Mouse (Mus musculus): ENCODE data around the gene Sdf2. TPM values are rescaled to one million over a fixed set of nuclear protein-coding genes. Genes with fewer than 3 reads are reported as not detected.

The Sdf2 gene
- polyA plus RNA-seq, 1 experiment from 2014 or later, result 109 TPM

DNA sequence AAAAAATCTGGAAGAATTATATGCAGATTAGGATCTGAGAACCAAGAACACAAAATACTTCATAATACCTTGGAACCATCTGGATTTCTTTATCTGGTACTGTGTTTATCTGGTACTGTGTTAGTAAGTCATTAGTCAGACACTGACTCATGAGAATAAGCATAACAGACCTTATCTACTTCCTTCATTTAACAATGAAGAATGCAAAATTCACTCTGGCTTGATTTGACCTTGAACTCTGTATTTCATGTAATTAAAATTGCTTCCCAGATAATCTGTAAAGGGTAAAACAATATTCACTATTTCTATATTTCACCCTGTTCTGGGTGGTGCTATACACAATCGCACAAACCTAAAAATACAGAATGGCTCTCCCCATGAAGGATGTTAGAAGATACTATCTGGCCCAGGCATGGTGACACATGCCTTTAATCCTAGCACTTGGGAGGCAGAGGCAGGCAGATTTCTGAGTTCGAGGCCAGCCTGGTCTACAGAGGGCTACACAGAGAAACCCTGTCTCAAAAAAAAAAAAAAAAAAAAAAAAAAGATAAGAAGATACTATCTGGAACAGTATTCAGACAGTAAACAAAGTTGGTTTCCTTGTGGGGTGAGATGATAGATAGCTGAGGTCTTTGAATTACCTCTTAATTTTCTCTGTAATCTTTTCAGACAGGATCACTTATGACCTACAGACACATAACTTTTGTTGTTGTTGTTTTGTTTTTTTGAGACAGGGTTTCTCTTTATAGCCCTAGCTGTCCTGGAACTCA lies 15.1 kb downstream of the Sdf2 start:
- Histone ChIP-seq H3K9ac (replicated peaks; ENCODE audit: low read depth) (no peak overlapping the region), H3K4me3 (ENCODE audit: low read depth, low read length) (peak overlapping the region; percentile 89; the same call in 1 of the 2 replicates), H3K36me3 (ENCODE audit: insufficient read depth, low read length) (peaks cover 15% of the 10 kb centered on the region; the same call in 1 of the 2 replicates), H3K27ac (ENCODE audit: low read length) (no peak overlapping the region), H3K9me3 (ENCODE audit: low read length) (no peaks in the 10 kb centered on the region), H3K4me2 (replicated peaks; ENCODE audit: low read depth, low read length) (0 out of 2 replicates have a peak overlapping the region, but pooled peaks have one; percentile 30), H3K27me3 (replicated peaks; ENCODE audit: insufficient read depth, low read length) (no peaks in the 10 kb centered on the region), H3K4me1 (ENCODE audit: insufficient read depth, low read depth, low read length) (no peaks in the 10 kb centered on the region)
- DNase-seq (ENCODE audit: low spot score) (peak; percentile 40), ATAC-seq (no peak)
- 79% methylated on average over 2 of the region's 2 CpGs for WGBS
- no peak for TF ChIP-seq CTCF (IDR thresholded peaks at IDR 0.05)
- TF ChIP-seq EP300 (IDR thresholded peaks at IDR 0.05), result no peak

DNA sequence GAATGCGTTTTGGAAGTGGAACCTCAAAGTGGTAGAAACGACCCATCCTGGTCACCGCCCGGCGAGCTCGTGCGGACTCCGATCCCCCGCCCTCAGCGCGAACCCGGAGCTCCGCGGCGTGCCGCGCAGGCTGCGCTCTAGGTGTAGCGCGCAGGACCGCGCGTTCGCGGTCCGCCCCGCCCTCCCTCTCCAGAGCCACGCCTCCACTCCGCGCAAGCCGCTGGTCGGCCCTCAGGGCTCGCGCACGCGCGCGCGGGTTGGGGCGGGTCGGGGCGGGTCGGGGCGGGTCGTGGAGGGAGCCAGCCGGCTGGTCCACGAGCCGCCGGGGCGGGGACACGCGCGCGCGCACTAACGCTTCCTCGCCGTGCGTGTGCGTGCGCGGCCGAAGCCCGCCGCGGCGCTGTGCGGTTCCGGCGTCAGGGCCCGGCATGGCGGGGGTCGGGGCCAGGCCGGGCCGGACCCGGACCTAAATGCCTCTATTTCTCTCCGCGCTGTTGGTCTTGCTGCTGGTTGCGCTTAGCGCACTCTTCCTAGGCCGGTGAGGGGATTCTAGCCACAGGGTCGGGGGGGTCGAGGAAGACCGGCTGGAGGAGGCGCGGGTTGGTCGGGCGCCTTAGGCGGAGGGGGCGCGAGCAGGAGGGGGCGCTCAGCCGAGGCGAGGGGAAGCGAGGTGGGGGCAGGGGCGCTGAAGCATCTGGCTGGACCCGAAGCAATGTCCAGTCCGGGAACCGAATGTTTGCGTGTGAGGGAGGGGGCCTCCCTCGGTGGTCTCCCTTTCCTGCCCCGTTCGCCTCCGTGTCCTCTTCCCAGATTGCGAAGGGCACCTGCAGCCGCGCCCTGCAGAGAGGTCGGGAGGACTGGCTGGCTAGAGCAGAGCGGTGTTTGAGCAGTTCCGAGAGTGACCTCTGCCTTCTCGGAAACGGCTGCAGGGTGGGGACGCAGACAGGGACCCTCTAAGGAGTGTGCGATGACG lies 16.1 kb downstream of the Sdf2 start, which contains the start of gene 2610507B11Rik:
TSS of gene 2610507B11Rik (plus strand) at position 373 of the 973 bp plus-strand sequence.
- Histone ChIP-seq H3K4me1 (ENCODE audit: insufficient read depth, low read depth, low read length) (no peaks in the 10 kb centered on the region), H3K36me3 (ENCODE audit: insufficient read depth, low read length) (peaks cover 21% of the 10 kb centered on the region; the same call in 1 of the 2 replicates), H3K27ac (ENCODE audit: low read length) (peak within 1 kb of the TSS; percentile 88), H3K9ac (replicated peaks; ENCODE audit: low read depth) (peak within 1 kb of the TSS; percentile 79), H3K27me3 (replicated peaks; ENCODE audit: insufficient read depth, low read length) (no peaks in the 10 kb centered on the region), H3K4me2 (replicated peaks; ENCODE audit: low read depth, low read length) (peak within 1 kb of the TSS; percentile 84), H3K4me3 (ENCODE audit: low read depth, low read length) (peak within 1 kb of the TSS; percentile 89), H3K9me3 (ENCODE audit: low read length) (no peaks in the 10 kb centered on the region)
- ATAC-seq, result peak; percentile 96
- DNase-seq (ENCODE audit: low spot score), result peak; percentile 96
- TF ChIP-seq EP300 (IDR thresholded peaks at IDR 0.05), result no peak
- TF ChIP-seq CTCF (IDR thresholded peaks at IDR 0.05), result peak; percentile 26
- under 1% methylated on average over 65 of the region's 115 CpGs for WGBS

DNA sequence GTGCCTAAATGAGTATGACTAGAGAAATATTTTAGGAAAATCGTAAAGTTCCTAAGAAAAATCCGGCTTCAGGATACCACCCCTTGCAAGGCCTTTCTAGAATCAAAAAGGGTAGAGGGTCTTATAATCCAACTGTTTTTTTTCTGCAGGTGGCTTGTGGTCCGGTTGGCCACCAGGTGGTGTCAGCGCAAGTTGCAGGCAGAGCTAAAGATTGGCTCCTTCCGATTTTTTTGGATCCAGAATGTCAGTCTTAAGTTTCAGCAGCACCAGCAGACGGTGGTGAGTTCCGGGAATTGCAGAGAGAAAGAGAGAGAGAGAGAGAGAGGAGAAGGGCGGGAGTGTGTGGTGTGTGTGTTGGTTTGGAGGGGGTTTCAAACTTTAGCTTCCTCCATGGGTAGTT lies 17.0 kb downstream of the Sdf2 start:
- Histone ChIP-seq H3K9ac (replicated peaks; ENCODE audit: low read depth) (no peak overlapping the region; the same call in 1 of the 2 replicates), H3K9me3 (ENCODE audit: low read length) (no peaks in the 10 kb centered on the region), H3K4me1 (ENCODE audit: insufficient read depth, low read depth, low read length) (no peaks in the 10 kb centered on the region), H3K27me3 (replicated peaks; ENCODE audit: insufficient read depth, low read length) (no peaks in the 10 kb centered on the region), H3K4me3 (ENCODE audit: low read depth, low read length) (peak overlapping the region; percentile 89), H3K4me2 (replicated peaks; ENCODE audit: low read depth, low read length) (peak overlapping the region; percentile 84), H3K36me3 (ENCODE audit: insufficient read depth, low read length) (peaks cover 29% of the 10 kb centered on the region; the same call in 1 of the 2 replicates), H3K27ac (ENCODE audit: low read length) (no peak overlapping the region; the same call in 1 of the 2 replicates)
- DNase-seq (ENCODE audit: low spot score), result peak; percentile 91
- TF ChIP-seq CTCF (IDR thresholded peaks at IDR 0.05), result peak; percentile 78
- TF ChIP-seq EP300 (IDR thresholded peaks at IDR 0.05), result no peak
- no peak for ATAC-seq
- 5% methylated on average over 8 of the region's 8 CpGs for WGBS

DNA sequence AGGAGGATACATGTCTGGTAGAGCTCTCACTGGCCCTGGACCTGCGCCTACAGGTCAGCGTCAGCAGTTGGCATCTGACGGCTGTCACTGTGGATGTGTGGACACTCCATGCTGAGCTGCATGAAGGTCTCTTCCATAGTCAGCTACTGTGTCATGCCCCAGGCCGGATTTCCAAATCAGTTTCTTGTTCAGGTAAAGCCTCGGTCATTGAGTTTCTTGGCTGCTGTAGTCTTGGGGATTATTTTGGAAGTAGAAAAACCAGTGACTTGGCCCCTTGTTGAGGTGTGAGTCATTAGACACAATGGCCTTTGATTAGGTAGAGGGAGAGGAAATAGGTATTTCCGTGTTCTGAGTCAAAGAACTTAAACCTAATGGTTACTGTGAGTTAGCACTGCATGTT lies 20.0 kb downstream of the Sdf2 start:
- no peaks in the 10 kb centered on the region for H3K9me3 ChIP-seq (ENCODE audit: low read length)
- DNase-seq (ENCODE audit: low spot score), result no peak
- WGBS, result 88% methylated on average over 6 of the region's 6 CpGs
- no peak overlapping the region for H3K9ac ChIP-seq (replicated peaks; ENCODE audit: low read depth)
- H3K4me2 ChIP-seq (replicated peaks; ENCODE audit: low read depth, low read length), result no peak overlapping the region
- peaks cover 47% of the 10 kb centered on the region; the same call in 1 of the 2 replicates for H3K36me3 ChIP-seq (ENCODE audit: insufficient read depth, low read length)
- no peaks in the 10 kb centered on the region for H3K4me1 ChIP-seq (ENCODE audit: insufficient read depth, low read depth, low read length)
- TF ChIP-seq CTCF (IDR thresholded peaks at IDR 0.05) (no peak), EP300 (IDR thresholded peaks at IDR 0.05) (no peak)
- ATAC-seq, result no peak
- H3K27ac ChIP-seq (ENCODE audit: low read length), result no peak overlapping the region
- no peaks in the 10 kb centered on the region for H3K27me3 ChIP-seq (replicated peaks; ENCODE audit: insufficient read depth, low read length)
- H3K4me3 ChIP-seq (ENCODE audit: low read depth, low read length), result no peak overlapping the region

DNA sequence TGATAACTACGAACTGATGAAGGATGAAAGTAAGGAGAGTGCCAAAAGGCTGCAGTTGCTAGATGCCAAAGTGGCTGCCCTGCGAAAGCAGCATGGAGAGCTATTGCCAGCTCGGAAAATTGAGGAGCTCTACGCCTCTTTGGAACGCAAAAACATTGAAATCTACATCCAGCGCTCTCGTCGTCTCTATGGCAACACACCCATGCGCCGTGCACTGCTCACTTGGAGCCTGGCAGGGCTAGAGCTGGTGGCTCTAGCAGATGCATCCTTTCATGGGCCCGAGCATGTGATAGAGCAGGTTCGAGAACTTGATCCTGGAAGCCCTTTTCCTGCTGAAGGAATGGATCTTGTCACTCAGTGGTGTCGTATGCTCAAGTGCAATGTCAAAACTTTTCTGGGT lies 26.4 kb downstream of the Sdf2 start:
- no peaks in the 10 kb centered on the region for H3K27me3 ChIP-seq (replicated peaks; ENCODE audit: insufficient read depth, low read length)
- WGBS, result 85% methylated on average over 13 of the region's 13 CpGs
- no peak overlapping the region for H3K4me2 ChIP-seq (replicated peaks; ENCODE audit: low read depth, low read length)
- no peaks in the 10 kb centered on the region for H3K4me1 ChIP-seq (ENCODE audit: insufficient read depth, low read depth, low read length)
- no peak overlapping the region for H3K9ac ChIP-seq (replicated peaks; ENCODE audit: low read depth)
- no peaks in the 10 kb centered on the region for H3K9me3 ChIP-seq (ENCODE audit: low read length)
- H3K27ac ChIP-seq (ENCODE audit: low read length), result no peak overlapping the region
- DNase-seq (ENCODE audit: low spot score), result no peak
- TF ChIP-seq CTCF (IDR thresholded peaks at IDR 0.05), result no peak
- no peak for ATAC-seq
- H3K36me3 ChIP-seq (ENCODE audit: insufficient read depth, low read length), result peaks cover 56% of the 10 kb centered on the region
- H3K4me3 ChIP-seq (ENCODE audit: low read depth, low read length), result no peak overlapping the region

DNA sequence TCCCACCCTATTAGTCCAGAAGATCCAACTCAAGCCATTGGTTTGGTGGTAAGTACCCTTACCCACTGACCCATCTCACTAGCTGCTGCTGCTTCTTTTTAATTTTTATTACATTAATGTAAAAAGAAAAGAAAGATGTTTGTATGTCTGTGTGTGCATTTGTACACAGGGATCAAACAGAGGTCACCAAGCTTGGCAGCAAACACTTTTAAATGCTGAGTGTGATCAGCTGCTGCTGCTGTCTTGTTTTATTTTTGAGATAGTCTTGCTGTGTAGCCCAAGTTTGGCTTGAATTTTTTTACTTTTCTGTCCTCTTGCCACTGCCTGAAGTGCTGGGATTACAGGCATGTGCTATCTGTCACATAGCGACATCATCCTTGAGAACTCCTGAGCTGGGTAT lies 30.1 kb downstream of the Sdf2 start:
- H3K4me3 ChIP-seq (ENCODE audit: low read depth, low read length), result no peak overlapping the region
- DNase-seq (ENCODE audit: low spot score) (no peak), ATAC-seq (no peak)
- no peaks in the 10 kb centered on the region for H3K9me3 ChIP-seq (ENCODE audit: low read length)
- H3K27me3 ChIP-seq (replicated peaks; ENCODE audit: insufficient read depth, low read length), result no peaks in the 10 kb centered on the region
- H3K9ac ChIP-seq (replicated peaks; ENCODE audit: low read depth), result no peak overlapping the region
- H3K27ac ChIP-seq (ENCODE audit: low read length), result no peak overlapping the region
- 88% methylated on average over 1 of the region's 1 CpGs for WGBS
- TF ChIP-seq CTCF (IDR thresholded peaks at IDR 0.05), result no peak
- no peak for TF ChIP-seq EP300 (IDR thresholded peaks at IDR 0.05)
- no peaks in the 10 kb centered on the region for H3K4me1 ChIP-seq (ENCODE audit: insufficient read depth, low read depth, low read length)
- H3K4me2 ChIP-seq (replicated peaks; ENCODE audit: low read depth, low read length), result no peak overlapping the region
- peaks cover 66% of the 10 kb centered on the region for H3K36me3 ChIP-seq (ENCODE audit: insufficient read depth, low read length)
